Mouse (Mus musculus) neural tube, embryonic 12.5 days (tissue): ENCODE data around the gene Gas6. TPM values are rescaled to one million over a fixed set of nuclear protein-coding genes. Genes with fewer than 3 reads are reported as not detected.

ENCODE experiments used
- ATAC-seq: fragments of 200-750 bp; cut with Nextera tagmentation; 2 replicates; pipeline ENCODE4 v1.8.0; 2017; ENCODE audit warnings: low read depth, mild to moderate bottlenecking, moderate TSS enrichment, moderate library complexity; ENCODE audit not compliant: low FRiP score
- H3K27ac ChIP-seq: fragments of 300-500 bp; sonication (generic); 2 replicates; pipeline ENCODE4 v1.5.1; 2016
- H3K27me3 ChIP-seq: fragments of 300-500 bp; sonication (generic); replicated peaks from 2 replicates; pipeline ENCODE4 v1.6.1; 2016; ENCODE audit warnings: mild to moderate bottlenecking
- H3K36me3 ChIP-seq: fragments of 300-500 bp; sonication (generic); 2 replicates; pipeline ENCODE4 v1.6.1; 2016; ENCODE audit warnings: mild to moderate bottlenecking
- H3K4me1 ChIP-seq: fragments of 300-500 bp; sonication (generic); 2 replicates; pipeline ENCODE4 v1.6.1; 2016
- H3K4me2 ChIP-seq: fragments of 300-500 bp; sonication (generic); replicated peaks from 2 replicates; pipeline ENCODE4 v1.6.1; 2016; ENCODE audit warnings: mild to moderate bottlenecking
- H3K4me3 ChIP-seq: fragments of 300-500 bp; sonication (generic); 2 replicates; pipeline ENCODE4 v1.5.1; 2016
- H3K9ac ChIP-seq: fragments of 300-500 bp; sonication (generic); 2 replicates; pipeline ENCODE4 v1.6.1; 2016; ENCODE audit warnings: mild to moderate bottlenecking
- H3K9me3 ChIP-seq: fragments of 300-500 bp; sonication (generic); 2 replicates; pipeline ENCODE4 v1.6.1; 2016; ENCODE audit warnings: mild to moderate bottlenecking
- WGBS: fragments of 180-500 bp; shearing (Covaris S2); methylation state at CpG from one replicate; pipeline ENCODE4 v1.1.7; 2016; 5-methylcytosine and 5-hydroxymethylcytosine counted together
- polyA plus RNA-seq: library from polyadenylated mRNA; unstranded; fragments of >200 nt; fragmentation: Nextera tagmentation; extraction: Ambion mirVana; gene quantifications from 2 replicates; pipeline ENCODE4 v1.2.1, GENCODE M21; 2016

The Gas6 gene
- 15.0 and 18.4 TPM in 2 replicates for polyA plus RNA-seq

DNA sequence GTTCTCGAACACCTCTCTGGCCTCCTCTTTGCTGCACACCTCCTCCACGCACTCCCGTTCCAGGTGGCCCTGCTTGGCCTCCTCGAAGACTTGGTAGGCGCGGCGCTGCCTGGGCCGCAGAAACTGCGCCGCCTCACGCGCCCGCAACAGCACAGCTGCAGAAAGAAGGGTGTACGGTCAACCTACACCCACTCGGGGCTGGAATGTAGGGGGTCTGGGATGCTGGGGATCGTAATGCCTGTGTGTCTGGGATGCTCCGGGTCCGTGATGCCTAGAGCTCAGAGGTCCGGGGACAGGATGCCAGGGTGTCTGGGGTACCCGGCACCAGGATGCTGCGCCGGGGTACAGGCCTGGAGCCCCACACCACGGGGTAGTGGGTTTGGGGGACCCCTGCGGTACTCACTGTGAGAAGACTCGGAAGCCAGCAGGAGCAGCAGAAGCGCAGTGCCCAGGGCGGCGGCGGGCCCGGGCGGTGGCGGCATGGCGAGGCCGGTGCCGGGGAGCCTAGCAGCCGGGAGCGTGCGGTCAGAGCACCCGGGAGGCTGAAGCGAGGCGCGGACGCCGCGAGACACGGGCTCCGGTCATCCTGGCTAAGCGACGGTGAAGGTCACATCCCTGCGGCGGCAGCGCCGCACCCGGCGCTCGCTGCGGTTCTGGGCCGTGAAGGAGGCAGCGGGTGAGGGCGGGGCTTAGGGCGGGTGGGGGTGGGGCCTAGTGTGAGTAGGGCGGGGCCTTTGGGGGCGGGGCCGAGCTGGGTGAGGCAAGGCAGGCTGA is at the start of gene Gas6:
Gene Gas6, minus strand, starts transcription at position 633 of the 774 bp plus-strand sequence.
- H3K4me1 ChIP-seq, result peaks cover 11% of the 10 kb centered on the region
- H3K9me3 ChIP-seq, result no peaks in the 10 kb centered on the region
- H3K27ac ChIP-seq, result no peak within 1 kb of the TSS
- peaks cover 38% of the 10 kb centered on the region for H3K27me3 ChIP-seq
- H3K36me3 ChIP-seq, result no peaks in the 10 kb centered on the region
- peak within 1 kb of the TSS; percentile 57 for H3K9ac ChIP-seq
- H3K4me2 ChIP-seq, result peak within 1 kb of the TSS; percentile 88
- peak within 1 kb of the TSS; percentile 55 for H3K4me3 ChIP-seq
- WGBS, result 1% methylated on average over 64 of the region's 64 CpGs
- ATAC-seq, result peak; percentile 83

DNA sequence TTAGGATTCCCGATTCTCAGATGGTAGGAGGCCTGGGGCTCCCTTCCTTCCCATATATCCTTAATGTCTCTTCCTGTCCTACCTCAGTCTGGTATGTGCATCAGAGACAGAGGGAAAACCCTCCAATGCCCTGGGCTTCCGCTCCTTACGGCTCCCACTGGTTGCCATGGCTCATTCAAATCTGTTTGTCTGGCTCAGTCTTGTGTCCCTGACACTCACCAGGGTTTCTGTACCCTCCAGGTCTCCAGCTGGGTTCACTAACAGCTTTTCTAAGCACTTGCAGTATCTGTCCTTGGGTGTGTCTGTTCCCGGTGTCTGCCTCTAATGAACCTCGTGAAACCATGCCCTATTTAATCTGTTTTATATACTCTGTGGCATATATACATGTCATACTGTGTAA is 47.2 kb upstream of the Gas6 start:
- 73% methylated on average over 5 of the region's 5 CpGs for WGBS
- ATAC-seq, result no peak
- Histone ChIP-seq H3K27ac (no peak overlapping the region), H3K9me3 (peaks cover 7% of the 10 kb centered on the region; the same call in 1 of the 2 replicates), H3K36me3 (no peaks in the 10 kb centered on the region), H3K9ac (no peak overlapping the region), H3K4me2 (no peak overlapping the region), H3K4me1 (no peaks in the 10 kb centered on the region), H3K4me3 (no peak overlapping the region), H3K27me3 (no peaks in the 10 kb centered on the region)

DNA sequence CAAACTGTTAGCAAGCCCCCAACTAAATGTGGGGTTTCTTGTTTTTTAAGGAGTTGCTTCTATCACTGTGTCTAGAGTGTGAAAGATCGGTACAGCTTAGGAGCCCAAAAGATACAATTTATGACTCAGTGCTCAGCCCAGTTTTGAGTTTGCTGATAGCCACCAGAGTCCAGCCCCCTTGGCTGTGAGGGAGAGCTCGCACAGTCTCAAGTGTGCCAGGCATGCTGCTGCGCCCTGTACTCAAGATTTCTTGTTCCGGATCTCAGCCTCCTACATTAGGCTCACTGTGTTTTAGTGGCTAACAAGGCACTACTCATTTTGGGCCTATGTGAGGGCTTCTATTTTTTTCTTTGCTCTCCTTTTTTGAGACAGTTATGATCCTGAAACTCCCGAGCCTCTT is 45.8 kb upstream of the Gas6 start:
- Histone ChIP-seq H3K4me3 (no peak overlapping the region), H3K9ac (no peak overlapping the region), H3K4me1 (no peaks in the 10 kb centered on the region), H3K27me3 (no peaks in the 10 kb centered on the region), H3K36me3 (no peaks in the 10 kb centered on the region), H3K4me2 (no peak overlapping the region), H3K27ac (no peak overlapping the region), H3K9me3 (no peaks in the 10 kb centered on the region; the same call in 1 of the 2 replicates)
- ATAC-seq, result no peak
- 81% methylated on average over 5 of the region's 5 CpGs for WGBS

DNA sequence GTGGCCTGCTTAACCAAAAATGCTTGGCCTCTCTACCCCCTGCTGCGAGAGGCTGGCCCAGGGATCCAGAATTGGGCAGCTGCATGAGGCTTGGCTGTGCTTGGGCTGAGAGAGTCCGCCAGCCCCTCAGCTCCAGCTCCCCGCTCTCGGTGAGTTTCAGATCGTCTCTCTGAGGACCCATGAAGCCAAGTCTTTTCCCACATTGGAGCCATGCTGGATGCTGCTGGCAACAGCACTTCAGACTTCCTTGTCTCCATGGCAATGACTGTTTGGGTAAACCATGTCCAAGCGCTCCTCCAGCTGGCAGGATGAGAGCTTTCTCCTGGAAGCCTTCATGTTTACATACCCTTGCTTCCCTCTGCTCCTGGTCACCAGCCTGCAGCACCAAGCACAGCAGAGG is 44.5 kb upstream of the Gas6 start:
- Histone ChIP-seq H3K9me3 (no peaks in the 10 kb centered on the region), H3K4me1 (no peaks in the 10 kb centered on the region), H3K36me3 (no peaks in the 10 kb centered on the region), H3K4me3 (no peak overlapping the region), H3K4me2 (no peak overlapping the region), H3K9ac (no peak overlapping the region), H3K27me3 (no peaks in the 10 kb centered on the region), H3K27ac (no peak overlapping the region)
- ATAC-seq, result no peak
- WGBS, result 71% methylated on average over 6 of the region's 6 CpGs

DNA sequence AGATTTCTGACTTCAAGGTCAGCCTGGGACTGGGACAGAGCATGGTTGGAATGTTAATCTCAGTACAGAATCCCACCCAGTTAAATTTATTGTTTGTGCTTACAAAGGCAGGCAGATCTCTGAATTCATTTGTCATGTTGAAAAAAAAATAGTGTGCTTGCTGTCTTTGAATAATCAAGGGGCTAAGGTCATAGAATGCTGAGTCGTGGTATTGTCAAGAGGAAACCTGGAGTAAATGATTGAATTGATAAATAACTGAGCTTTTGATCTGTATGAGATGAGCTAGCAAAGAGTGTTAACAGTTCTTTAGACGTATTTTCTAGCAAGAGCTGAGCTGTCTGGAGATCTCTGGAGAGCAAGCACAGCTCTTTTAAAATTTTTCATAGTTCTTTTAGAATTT is 42.8 kb upstream of the Gas6 start:
- Histone ChIP-seq H3K4me1 (no peaks in the 10 kb centered on the region), H3K9me3 (no peaks in the 10 kb centered on the region), H3K4me3 (no peak overlapping the region), H3K27me3 (no peaks in the 10 kb centered on the region), H3K9ac (no peak overlapping the region), H3K27ac (no peak overlapping the region), H3K4me2 (no peak overlapping the region), H3K36me3 (no peaks in the 10 kb centered on the region)
- 39% methylated on average over 2 of the region's 2 CpGs for WGBS
- no peak for ATAC-seq

DNA sequence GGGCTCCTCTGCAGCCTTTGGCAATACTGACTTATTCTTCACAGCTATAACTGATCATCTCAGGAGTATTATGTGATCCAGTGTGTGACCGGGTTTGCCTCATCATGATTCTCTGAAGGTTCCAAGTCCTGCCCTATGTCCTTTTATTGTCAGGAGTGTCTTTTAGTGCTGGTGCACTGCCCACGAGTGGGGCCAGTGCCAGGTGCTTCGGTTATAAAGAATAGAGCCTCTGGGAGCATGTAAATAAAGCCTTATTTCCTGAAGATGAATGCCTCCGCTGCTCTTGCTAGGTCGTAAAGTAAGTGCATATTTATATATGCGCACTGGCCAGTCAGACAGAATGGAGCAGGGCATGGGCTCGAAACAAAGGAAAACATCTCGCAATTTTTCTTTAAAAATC is 38.8 kb upstream of the Gas6 start:
- ATAC-seq, result no peak
- Histone ChIP-seq H3K9me3 (no peaks in the 10 kb centered on the region), H3K9ac (no peak overlapping the region), H3K4me1 (peaks cover 23% of the 10 kb centered on the region), H3K4me2 (no peak overlapping the region), H3K4me3 (no peak overlapping the region), H3K36me3 (no peaks in the 10 kb centered on the region), H3K27me3 (no peaks in the 10 kb centered on the region), H3K27ac (no peak overlapping the region)
- 71% methylated on average over 8 of the region's 8 CpGs for WGBS

DNA sequence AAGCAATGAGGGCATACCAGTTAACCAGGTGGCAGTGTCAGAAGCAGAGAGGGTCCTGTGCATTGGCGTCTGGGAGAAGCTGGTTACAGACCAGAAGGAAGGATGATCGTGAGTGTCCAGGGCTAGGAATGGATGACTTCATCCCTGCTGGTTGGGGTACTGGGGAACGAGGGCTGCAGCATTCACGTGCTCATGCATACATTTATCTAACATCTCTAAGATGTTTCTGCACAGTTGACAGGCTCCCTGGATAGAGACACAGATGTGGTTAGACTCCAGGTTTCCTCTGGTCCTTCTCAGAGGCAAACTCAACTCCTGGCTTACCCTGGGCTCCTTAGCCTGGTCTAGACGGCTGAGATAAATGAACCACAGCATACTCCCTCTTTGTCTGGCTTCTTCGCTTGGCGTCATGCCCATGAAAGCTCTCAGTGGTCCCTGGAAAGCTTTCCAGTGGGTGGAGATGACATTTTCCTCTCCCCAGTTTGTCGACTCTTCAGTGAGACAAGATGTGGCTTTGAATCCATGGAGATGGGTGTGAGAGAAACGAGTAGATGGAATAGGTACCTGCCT is 37.4 kb upstream of the Gas6 start:
- peaks cover 7% of the 10 kb centered on the region; the same call in 1 of the 2 replicates for H3K9me3 ChIP-seq
- WGBS, result 68% methylated on average over 9 of the region's 9 CpGs
- H3K36me3 ChIP-seq, result no peaks in the 10 kb centered on the region
- H3K4me1 ChIP-seq, result peaks cover 23% of the 10 kb centered on the region
- H3K4me2 ChIP-seq, result no peak overlapping the region
- H3K27me3 ChIP-seq, result no peaks in the 10 kb centered on the region
- H3K4me3 ChIP-seq, result no peak overlapping the region
- no peak overlapping the region for H3K9ac ChIP-seq
- no peak overlapping the region for H3K27ac ChIP-seq
- ATAC-seq, result no peak

DNA sequence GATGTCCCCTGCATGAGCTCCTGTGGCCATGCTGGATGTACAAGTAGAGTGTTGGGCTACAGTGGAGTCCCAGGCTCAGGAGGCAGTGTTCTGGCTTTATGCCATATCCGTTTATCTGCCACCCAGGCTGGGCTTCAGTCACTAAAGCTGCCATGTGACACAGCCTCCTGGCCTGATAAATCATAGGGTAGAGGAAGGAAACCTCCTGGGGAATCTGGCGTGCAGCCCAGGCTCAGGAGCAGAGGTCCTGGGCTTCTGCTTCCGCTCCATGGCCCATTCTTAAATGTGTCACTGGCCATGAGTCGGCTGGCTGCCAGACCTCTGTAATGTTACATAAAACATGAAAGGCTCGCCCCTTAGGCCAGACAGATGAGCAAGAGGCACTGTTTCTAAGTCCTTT is 36.7 kb upstream of the Gas6 start:
- Histone ChIP-seq H3K27ac (no peak overlapping the region), H3K4me2 (no peak overlapping the region), H3K9me3 (peaks cover 7% of the 10 kb centered on the region; the same call in 1 of the 2 replicates), H3K9ac (no peak overlapping the region), H3K4me3 (no peak overlapping the region), H3K4me1 (peaks cover 23% of the 10 kb centered on the region), H3K36me3 (no peaks in the 10 kb centered on the region), H3K27me3 (no peaks in the 10 kb centered on the region)
- 29% methylated on average over 5 of the region's 5 CpGs for WGBS
- ATAC-seq, result peak; percentile 84

DNA sequence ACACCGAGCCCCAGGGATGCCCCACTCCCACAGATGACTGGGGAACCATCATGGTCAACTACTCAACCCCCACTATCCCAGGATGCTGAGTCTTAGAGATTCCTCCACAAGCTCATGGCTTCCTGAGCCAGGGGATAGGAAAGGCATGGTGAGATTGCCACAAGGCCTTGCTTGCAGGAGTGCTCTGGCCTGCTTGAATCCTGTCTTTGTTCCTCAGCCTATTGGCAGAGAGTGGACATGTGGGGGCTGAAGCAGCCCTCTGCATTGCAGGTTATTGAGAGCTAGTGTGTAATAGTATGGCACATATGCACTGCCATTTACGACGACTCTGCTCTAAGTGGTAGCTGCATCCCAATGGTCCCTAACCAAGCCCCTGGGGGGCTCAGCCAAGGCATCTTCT is 36.1 kb upstream of the Gas6 start:
- Histone ChIP-seq H3K9ac (no peak overlapping the region), H3K4me2 (no peak overlapping the region), H3K27ac (no peak overlapping the region), H3K4me3 (no peak overlapping the region), H3K36me3 (no peaks in the 10 kb centered on the region), H3K27me3 (no peaks in the 10 kb centered on the region), H3K4me1 (peaks cover 23% of the 10 kb centered on the region), H3K9me3 (peaks cover 7% of the 10 kb centered on the region; the same call in 1 of the 2 replicates)
- peak; percentile 46; the same call in 1 of the 2 replicates for ATAC-seq
- 81% methylated on average over 3 of the region's 3 CpGs for WGBS

DNA sequence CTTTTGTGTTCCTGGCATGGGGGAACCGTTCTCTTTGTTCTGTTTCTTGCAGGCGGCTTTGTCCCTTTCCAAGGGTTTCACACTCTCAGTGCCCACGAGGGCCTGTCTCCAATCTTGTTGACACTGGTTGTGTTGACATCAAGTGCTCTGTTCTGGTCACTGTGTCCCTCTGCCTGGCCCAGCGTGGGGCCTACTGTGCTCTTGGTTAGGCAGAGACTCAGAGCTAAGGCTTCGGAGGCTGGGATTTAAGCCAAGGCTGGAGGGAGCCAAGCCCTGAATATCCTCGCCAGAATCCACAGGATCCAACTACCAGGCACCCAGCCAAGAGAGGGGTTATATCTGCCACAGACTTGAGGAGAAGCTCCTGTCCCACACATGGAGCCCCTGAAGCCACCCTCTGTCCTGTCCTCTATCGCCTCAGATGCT is 35.6 kb upstream of the Gas6 start:
- H3K4me2 ChIP-seq, result no peak overlapping the region
- ATAC-seq, result no peak

DNA sequence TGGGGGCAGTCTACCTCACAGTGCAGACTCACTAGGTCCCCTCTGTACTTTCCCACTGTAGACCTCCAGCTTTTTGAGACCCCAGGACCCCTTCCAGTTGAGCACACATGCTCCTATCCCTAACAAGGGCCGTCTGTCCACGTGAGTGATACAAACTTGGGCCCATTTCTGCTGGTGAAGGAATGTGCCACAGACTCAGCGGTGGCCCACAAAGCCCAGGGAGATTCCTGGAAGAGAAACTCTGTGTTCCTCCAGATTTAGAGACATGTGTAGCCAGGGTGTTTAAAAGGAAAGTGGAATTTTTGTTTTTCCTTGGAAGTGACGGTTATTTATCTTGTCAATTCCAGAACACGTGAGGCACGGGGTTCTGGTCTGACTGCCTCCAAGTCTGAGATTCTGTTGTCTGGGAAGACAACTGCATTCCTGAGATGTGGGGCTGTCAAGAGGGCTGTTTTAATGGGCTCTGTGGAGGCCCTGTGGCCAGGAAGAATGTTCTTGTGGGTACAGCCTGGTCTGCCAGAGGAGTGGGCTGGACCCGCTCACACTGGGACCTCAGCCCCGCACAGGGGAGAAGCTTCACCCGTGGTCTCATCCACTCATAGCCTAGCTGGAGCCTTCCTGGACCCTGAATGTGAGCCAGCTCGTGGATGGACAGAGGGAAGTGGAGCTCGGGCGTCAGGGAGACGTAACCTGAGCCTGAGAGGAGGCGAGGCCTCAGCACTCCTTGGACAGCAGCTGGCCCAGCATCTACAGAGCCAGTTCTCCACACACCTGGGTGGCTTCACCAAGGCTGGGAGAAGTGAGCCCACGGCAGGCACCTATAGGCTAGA is 34.9 kb upstream of the Gas6 start:
- WGBS, result 67% methylated on average over 15 of the region's 15 CpGs
- H3K4me3 ChIP-seq, result no peak overlapping the region
- H3K9ac ChIP-seq, result no peak overlapping the region
- peaks cover 7% of the 10 kb centered on the region; the same call in 1 of the 2 replicates for H3K9me3 ChIP-seq
- ATAC-seq, result no peak
- H3K4me2 ChIP-seq, result no peak overlapping the region
- H3K36me3 ChIP-seq, result no peaks in the 10 kb centered on the region
- H3K4me1 ChIP-seq, result peaks cover 23% of the 10 kb centered on the region
- no peaks in the 10 kb centered on the region for H3K27me3 ChIP-seq
- no peak overlapping the region for H3K27ac ChIP-seq

More for the DNA sequence above, 35.6 kb upstream of the Gas6 start:
- H3K36me3 ChIP-seq, result no peaks in the 10 kb centered on the region
- H3K9ac ChIP-seq, result no peak overlapping the region
- no peak overlapping the region for H3K27ac ChIP-seq
- peaks cover 23% of the 10 kb centered on the region for H3K4me1 ChIP-seq
- H3K27me3 ChIP-seq, result no peaks in the 10 kb centered on the region
- 77% methylated on average over 7 of the region's 7 CpGs for WGBS
- H3K4me3 ChIP-seq, result no peak overlapping the region
- peaks cover 7% of the 10 kb centered on the region; the same call in 1 of the 2 replicates for H3K9me3 ChIP-seq

DNA sequence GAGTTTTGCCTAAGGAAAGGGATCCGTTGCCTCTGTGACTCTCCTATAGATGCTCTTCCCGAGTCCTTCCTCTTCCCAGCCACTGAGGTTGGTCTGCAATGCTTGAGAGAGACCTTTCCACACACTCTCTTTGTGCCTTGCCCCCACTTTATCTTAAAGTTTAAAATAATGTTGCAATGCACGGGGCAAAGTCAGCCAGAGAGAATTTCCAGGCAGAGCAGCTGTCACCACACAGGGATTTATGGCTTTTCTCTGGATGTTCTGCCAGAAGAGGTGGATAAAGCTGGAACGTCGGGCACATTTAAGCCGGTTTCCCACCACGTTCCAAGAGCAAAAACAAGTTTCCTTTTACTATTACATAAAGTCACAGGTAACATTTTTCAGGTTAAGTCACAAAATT is 27.1 kb upstream of the Gas6 start:
- WGBS, result 64% methylated on average over 7 of the region's 7 CpGs
- Histone ChIP-seq H3K9ac (no peak overlapping the region), H3K4me3 (no peak overlapping the region), H3K4me1 (no peaks in the 10 kb centered on the region), H3K36me3 (no peaks in the 10 kb centered on the region), H3K27me3 (no peaks in the 10 kb centered on the region), H3K27ac (no peak overlapping the region), H3K4me2 (no peak overlapping the region), H3K9me3 (no peaks in the 10 kb centered on the region)
- ATAC-seq, result no peak
